Mouse (Mus musculus) liver, embryonic 14.5 days (tissue): ENCODE measurements around the gene Nanp. TPM values are rescaled to one million over a fixed set of nuclear protein-coding genes. Genes with fewer than 3 reads are reported as not detected.
A peak's percentile ranks its signal among the peaks of the same experiment; 100 is the strongest.

Source experiments
- ATAC-seq: fragments of 200-750 bp; cut with Nextera tagmentation; 2 replicates; pipeline ENCODE4 v1.8.0; 2017; ENCODE audit warnings: moderate number of reproducible peaks, mild to moderate bottlenecking, moderate library complexity; ENCODE audit not compliant: insufficient read depth
- DNase-seq, 3 experiments: peaks; one replicate each; pipeline ENCODE4 v3.0.0-alpha.2; 2012 to 2013; ENCODE audit warnings: low read depth in 3 of 3, low spot score in 3 of 3
- H3K27ac ChIP-seq: fragments of 300-500 bp; sonication (generic); 2 replicates; pipeline ENCODE4 v1.5.1; 2014; ENCODE audit warnings: moderate library complexity, mild to moderate bottlenecking, control low read depth, inconsistent platforms
- H3K27me3 ChIP-seq: fragments of 300-500 bp; sonication (generic); 2 replicates; pipeline ENCODE4 v1.6.1; 2014; ENCODE audit warnings: mild to moderate bottlenecking, low read length, moderate library complexity; ENCODE audit not compliant: control insufficient read depth, insufficient read depth
- H3K36me3 ChIP-seq: fragments of 300-500 bp; sonication (generic); replicated peaks from 2 replicates; pipeline ENCODE4 v1.6.1; 2014; ENCODE audit warnings: low read depth; ENCODE audit not compliant: control insufficient read depth, insufficient read depth
- H3K4me1 ChIP-seq, 2 experiments: fragments of 200-500 bp in 1 of 2; fragments of 300-500 bp in 1 of 2; sonication (generic) in 1 of 2; replicated peaks; 2 replicates each; pipeline ENCODE4 v1.6.1; 2012 to 2014; ENCODE audit warnings: antibody characterized with exemption in 1 of 2, inconsistent platforms in 1 of 2, low read length in 1 of 2; ENCODE audit not compliant: control insufficient read depth in 2 of 2, insufficient read depth in 2 of 2
- H3K4me2 ChIP-seq: fragments of 300-500 bp; sonication (generic); 2 replicates; pipeline ENCODE4 v1.6.1; 2014; ENCODE audit warnings: low read depth, mild to moderate bottlenecking, control low read depth, moderate library complexity
- H3K4me3 ChIP-seq, 2 experiments: fragments of 200-500 bp in 1 of 2; fragments of 300-500 bp in 1 of 2; sonication (generic) in 1 of 2; 2 replicates each; pipeline ENCODE4 v1.5.1; 2012 to 2014; ENCODE audit warnings: low read depth in 2 of 2, low read length in 2 of 2, mild to moderate bottlenecking in 2 of 2, control low read depth in 1 of 2, inconsistent platforms in 1 of 2, moderate library complexity in 1 of 2; ENCODE audit not compliant: insufficient read depth in 1 of 2
- H3K9ac ChIP-seq: fragments of 300-500 bp; sonication (generic); replicated peaks from 2 replicates; pipeline ENCODE4 v1.6.1; 2014; ENCODE audit warnings: mild to moderate bottlenecking, control low read depth, moderate library complexity
- H3K9me3 ChIP-seq: fragments of 300-500 bp; sonication (generic); 2 replicates; pipeline ENCODE4 v1.6.1; 2016; ENCODE audit warnings: low read length, mixed read lengths; ENCODE audit not compliant: control insufficient read depth
- CTCF ChIP-seq: IDR thresholded peaks from 2 replicates; pipeline ENCODE4 v1.5.1; 2016; ENCODE audit warnings: antibody characterized with exemption, low read depth, control low read depth
- EP300 ChIP-seq: IDR thresholded peaks from 2 replicates; pipeline ENCODE4 v1.6.1; 2016; ENCODE audit warnings: antibody characterized with exemption, low read depth
- WGBS: fragments of 180-500 bp; shearing (Covaris S2); extraction: QIAGEN DNeasy Blood & Tissue Kit; methylation state at CpG from one replicate; pipeline ENCODE4 v1.1.7; 2014; ENCODE audit not compliant: insufficient replicate concordance; 5-methylcytosine and 5-hydroxymethylcytosine counted together
- polyA plus RNA-seq, 2 experiments: library from polyadenylated mRNA; depleted of rRNA in 1 of 2; stranded (reverse) in 1 of 2; unstranded in 1 of 2; fragments of >200 nt; fragmentation: Nextera tagmentation in 1 of 2; extraction: Ambion mirVana in 1 of 2; gene quantifications; 2 replicates each; pipeline versions ENCODE4 v1.2.1 to v1.2.3; 2012 to 2014

Gene Nanp
- polyA plus RNA-seq, 2 experiments = 28.8 to 76.9 TPM

DNA sequence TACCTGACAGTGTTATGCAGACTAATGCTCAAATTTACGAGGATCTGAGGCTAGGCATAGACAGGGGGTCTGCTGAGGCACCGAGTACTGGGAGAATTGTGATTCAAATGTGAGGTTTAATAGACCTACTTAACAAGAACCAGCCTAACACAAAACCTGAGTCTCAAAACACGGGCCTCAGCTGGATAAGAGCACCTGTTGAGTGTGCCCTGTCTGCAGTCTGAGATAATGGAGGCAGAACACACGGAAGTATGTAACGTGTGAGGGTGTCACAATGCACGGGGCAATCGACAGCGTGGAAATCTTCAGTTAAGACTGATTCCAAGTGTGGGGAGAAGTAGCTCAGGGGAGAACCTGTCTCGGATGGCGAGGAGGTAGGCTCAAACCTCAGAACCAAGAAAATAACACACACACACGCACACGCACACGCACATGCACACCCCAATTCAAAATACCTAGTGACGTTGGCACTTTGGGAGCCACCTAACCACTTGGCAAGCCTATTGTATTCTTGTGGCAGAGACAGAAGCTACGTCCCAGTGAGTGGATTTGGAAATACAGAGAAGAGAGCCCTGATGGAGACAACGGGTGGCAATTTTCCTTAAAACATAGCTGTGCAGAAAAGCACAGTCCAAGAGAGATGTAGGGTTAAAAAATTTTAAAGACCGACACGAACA is 1.2 kb downstream of the Nanp start:
- H3K4me3 ChIP-seq = peak overlapping the region; percentile 89 to 91
- H3K9me3 ChIP-seq = no peaks in the 10 kb centered on the region
- H3K4me2 ChIP-seq = peak overlapping the region; percentile 96
- ATAC-seq (peak; percentile 80), DNase-seq (peak; percentile 81 to 89 (median 87))
- H3K36me3 ChIP-seq = peaks cover 5% of the 10 kb centered on the region
- peak overlapping the region; percentile 100 for H3K9ac ChIP-seq
- peak overlapping the region; percentile 98 for H3K27ac ChIP-seq
- 14% methylated on average over 18 of the region's 18 CpGs for WGBS
- peaks cover 22 to 34% of the 10 kb centered on the region in 2 experiments for H3K4me1 ChIP-seq
- TF ChIP-seq CTCF (0 out of 2 replicates have a peak, but pooled peaks have one; percentile 1), EP300 (peak; percentile 93)
- no peaks in the 10 kb centered on the region for H3K27me3 ChIP-seq

DNA sequence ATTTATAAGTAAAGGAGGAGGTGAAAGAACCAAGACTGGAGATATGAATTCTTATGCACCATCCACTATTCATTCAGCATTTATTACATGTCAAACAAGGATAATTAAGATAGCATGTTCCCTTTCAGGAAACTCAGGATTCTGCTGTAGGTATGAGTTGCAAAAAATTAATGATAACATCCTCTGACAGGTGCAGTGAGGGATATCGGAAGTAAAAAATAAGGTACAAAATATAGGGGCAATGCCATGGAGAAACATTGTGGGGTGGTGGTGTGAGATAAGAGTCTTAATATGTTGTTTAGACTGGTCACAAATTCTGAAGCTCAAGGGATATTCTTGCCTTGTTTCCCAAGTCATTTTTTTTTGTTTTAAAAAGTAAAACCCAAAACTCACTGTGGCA is 1.9 kb downstream of the Nanp start:
- Histone ChIP-seq H3K27me3 (no peaks in the 10 kb centered on the region), H3K36me3 (peaks cover 5% of the 10 kb centered on the region), H3K4me3 (peak overlapping the region; percentile 89 to 91), H3K9me3 (no peaks in the 10 kb centered on the region), H3K9ac (peak overlapping the region; percentile 100), H3K4me2 (peak overlapping the region; percentile 96), H3K27ac (peak overlapping the region; percentile 98), H3K4me1 (peaks cover 22 to 34% of the 10 kb centered on the region in 2 experiments)
- TF ChIP-seq CTCF = no peak
- TF ChIP-seq EP300 = peak; percentile 67
- DNase-seq (peak; percentile 54 to 60 (median 56)), ATAC-seq (peak; percentile 44; the same call in 1 of the 2 replicates)
- WGBS = 19% methylated on average over 1 of the region's 1 CpGs

- H3K27me3 ChIP-seq = no peaks in the 10 kb centered on the region
- peak overlapping the region; percentile 100 for H3K9ac ChIP-seq
- DNase-seq = peak; percentile 17 to 24 (median 22)
- peak overlapping the region; percentile 89 to 91 for H3K4me3 ChIP-seq
- H3K4me2 ChIP-seq = peak overlapping the region; percentile 96
- 19% methylated on average over 2 of the region's 2 CpGs for WGBS
- peaks cover 22 to 34% of the 10 kb centered on the region in 2 experiments for H3K4me1 ChIP-seq
- no peak for ATAC-seq
- H3K36me3 ChIP-seq = peaks cover 5% of the 10 kb centered on the region
- TF ChIP-seq EP300 = no peak
- TF ChIP-seq CTCF = no peak
- H3K27ac ChIP-seq = peak overlapping the region; percentile 98
- no peaks in the 10 kb centered on the region for H3K9me3 ChIP-seq
Observed at GRCm38 (mm10) chr2:151036721-151037120, 2.5 kb downstream of the Nanp start.

GRCm38 (mm10) chr2:151034435-151034834 is 4.8 kb downstream of the Nanp start:
- no peak overlapping the region for H3K9ac ChIP-seq
- H3K4me3 ChIP-seq = no peak overlapping the region
- no peak overlapping the region; the same call in 1 of the 2 replicates for H3K27ac ChIP-seq
- H3K4me2 ChIP-seq = no peak overlapping the region
- H3K36me3 ChIP-seq = peaks cover 6% of the 10 kb centered on the region
- WGBS = 76% methylated on average over 3 of the region's 3 CpGs
- no peak for TF ChIP-seq EP300
- TF ChIP-seq CTCF = no peak
- H3K27me3 ChIP-seq = no peaks in the 10 kb centered on the region
- ATAC-seq = no peak
- DNase-seq = no peak
- no peaks in the 10 kb centered on the region for H3K9me3 ChIP-seq
- H3K4me1 ChIP-seq = peaks cover 20 to 24% of the 10 kb centered on the region in 2 experiments

DNA sequence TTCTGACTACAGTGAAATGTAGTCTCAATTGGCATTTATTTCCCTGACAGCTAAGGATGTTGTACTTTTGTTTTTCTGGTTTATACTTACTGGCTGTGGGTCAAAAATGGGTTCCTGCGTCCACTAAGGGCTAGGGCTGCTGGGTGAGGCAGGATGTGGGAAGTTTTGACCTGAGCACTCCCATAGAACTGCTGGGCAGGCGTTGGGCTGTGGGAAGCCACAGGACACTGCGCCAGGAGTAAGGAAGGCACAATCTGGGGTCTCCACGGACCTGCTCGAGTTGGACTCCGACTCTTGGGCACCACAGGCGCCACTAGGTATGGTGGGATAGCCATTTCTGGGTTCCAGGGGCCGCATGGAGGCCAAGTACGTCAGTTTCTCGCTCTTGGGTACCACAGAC is 18.0 kb downstream of the Nanp start:
- TF ChIP-seq CTCF (no peak), EP300 (no peak)
- Histone ChIP-seq H3K9me3 (no peaks in the 10 kb centered on the region), H3K4me1 (no peaks in the 10 kb centered on the region), H3K27ac (no peak overlapping the region), H3K9ac (no peak overlapping the region), H3K27me3 (no peaks in the 10 kb centered on the region), H3K4me3 (no peak overlapping the region), H3K4me2 (no peak overlapping the region), H3K36me3 (peaks cover 4% of the 10 kb centered on the region)
- WGBS = 85% methylated on average over 10 of the region's 10 CpGs
- ATAC-seq = no peak
- DNase-seq = no peak
